ENCODE assay signal across 11 mouse cellular contexts in genomic region chr12:111497076-111497475, GRCm38 (mm10). TPM values are rescaled to one million over a fixed set of nuclear protein-coding genes. Genes with fewer than 3 reads are reported as not detected.
DNase-seq lines count a peak whose midpoint lies in the region; ATAC-seq and TF ChIP-seq lines count a peak whose summit lies in the region.
"Had no signal": no experiment of that assay in that cellular context is flagged by ENCODE, and none has a peak within 500 bp of the region (broad histone marks: within the 10 kb centered on the region; RNA-seq: fewer than 3 reads in every experiment).

No protein-coding gene starts in this region.

- no peak for TF ChIP-seq EP300 in heart, postnatal 0 days (IDR thresholded peaks at IDR 0.05; ENCODE audit: low read depth)

- H3K27ac ChIP-seq in heart, postnatal 0 days (ENCODE audit: low read depth), result no peak overlapping the region
- no peak overlapping the region for H3K27ac ChIP-seq in lung, embryonic 14.5 days (ENCODE audit: low read depth)
- H3K27ac ChIP-seq: embryonic facial prominence, embryonic 12.5 days; limb, embryonic 15.5 days; stomach, embryonic 15.5 days had no signal

- no peak overlapping the region for H3K4me2 ChIP-seq in heart, postnatal 0 days (ENCODE audit: low read depth, low read length)
- no peak overlapping the region for H3K4me2 ChIP-seq in lung, embryonic 14.5 days
- H3K4me2 ChIP-seq: embryonic facial prominence, embryonic 12.5 days; limb, embryonic 15.5 days; stomach, embryonic 15.5 days had no signal

- no peaks in the 10 kb centered on the region for H3K27me3 ChIP-seq in heart, postnatal 0 days (ENCODE audit: control insufficient read depth, insufficient read depth, low read length)
- H3K27me3 ChIP-seq in lung, embryonic 14.5 days (ENCODE audit: insufficient read depth, low read length), result no peaks in the 10 kb centered on the region
- peaks cover 28% of the 10 kb centered on the region for H3K27me3 ChIP-seq in G1E (ENCODE audit: insufficient read depth, low read length)
- H3K27me3 ChIP-seq: embryonic facial prominence, embryonic 12.5 days; limb, embryonic 15.5 days; stomach, embryonic 15.5 days had no signal

- no peak overlapping the region for H3K9ac ChIP-seq in heart, postnatal 0 days (replicated peaks; ENCODE audit: low read depth, low read length)
- H3K9ac ChIP-seq in lung, embryonic 14.5 days, result no peak overlapping the region
- H3K9ac ChIP-seq: embryonic facial prominence, embryonic 12.5 days; limb, embryonic 15.5 days; stomach, embryonic 15.5 days had no signal

- H3K4me1 ChIP-seq in heart, postnatal 0 days (ENCODE audit: control insufficient read depth, insufficient read depth), result no peaks in the 10 kb centered on the region
- no peaks in the 10 kb centered on the region for H3K4me1 ChIP-seq in lung, embryonic 14.5 days (ENCODE audit: insufficient read depth)
- H3K4me1 ChIP-seq in G1E (ENCODE audit: insufficient read depth, low read depth, low read length), result peaks cover 7% of the 10 kb centered on the region
- H3K4me1 ChIP-seq: embryonic facial prominence, embryonic 12.5 days; stomach, embryonic 15.5 days had no signal

- ATAC-seq in heart, postnatal 0 days (ENCODE audit: insufficient read depth, low read depth), result no peak
- no peak for ATAC-seq in lung, embryonic 14.5 days (ENCODE audit: insufficient read depth)
- ATAC-seq in G1E (ENCODE audit: extremely low read depth, insufficient number of reproducible peaks, low FRiP score, poor library complexity, severe bottlenecking), result no peak

- H3K9me3 ChIP-seq in heart, postnatal 0 days (replicated peaks; ENCODE audit: control insufficient read depth, low read length), result no peaks in the 10 kb centered on the region
- no peaks in the 10 kb centered on the region for H3K9me3 ChIP-seq in lung, embryonic 14.5 days (ENCODE audit: low read depth, low read length)
- H3K9me3 ChIP-seq in G1E (replicated peaks), result 0 out of 2 replicates have a peak, but pooled peaks cover 2% of the 10 kb centered on the region
- H3K9me3 ChIP-seq: embryonic facial prominence, embryonic 12.5 days; limb, embryonic 15.5 days; stomach, embryonic 15.5 days had no signal

- WGBS in heart, postnatal 0 days, result 47% methylated on average over 2 of the region's 2 CpGs
- 43% methylated on average over 2 of the region's 2 CpGs for WGBS in lung, embryonic 14.5 days

- no peaks in the 10 kb centered on the region for H3K36me3 ChIP-seq in heart, postnatal 0 days (replicated peaks; ENCODE audit: control insufficient read depth, insufficient read depth, low read length)
- no peaks in the 10 kb centered on the region for H3K36me3 ChIP-seq in lung, embryonic 14.5 days (ENCODE audit: insufficient read depth)
- no peaks in the 10 kb centered on the region for H3K36me3 ChIP-seq in G1E (replicated peaks)
- H3K36me3 ChIP-seq: embryonic facial prominence, embryonic 12.5 days; limb, embryonic 15.5 days; stomach, embryonic 15.5 days had no signal

- TF ChIP-seq CTCF in heart, postnatal 0 days (IDR thresholded peaks at IDR 0.05; ENCODE audit: low read depth), result peak; percentile 22
- peak; percentile 51 for TF ChIP-seq CTCF in lung, embryonic 14.5 days (IDR thresholded peaks at IDR 0.05; ENCODE audit: low read depth)
- peak; percentile 67 for TF ChIP-seq CTCF in G1E (IDR thresholded peaks at IDR 0.05; ENCODE audit: low read depth, low read length)

- no peak for DNase-seq in heart, postnatal 0 days (ENCODE audit: low spot score)
- no peak for DNase-seq in heart, adult 8-10 months (ENCODE audit: low spot score)
- DNase-seq in lung, embryonic 14.5 days, result peak; percentile 24
- DNase-seq in lung, postnatal 10 days, result no peak
- no peak for DNase-seq in G1E (ENCODE audit: low spot score)
- DNase-seq in naive thymus-derived CD4-positive, alpha-beta T cell, adult 2 months (ENCODE audit: low read depth), result peak; percentile 17
- DNase-seq in ovary, postnatal 14 days (ENCODE audit: low spot score), result no peak
- no peak for DNase-seq in frontal cortex, postnatal 25 days (ENCODE audit: low spot score in 2 of 2)

- no peak overlapping the region for H3K4me3 ChIP-seq in heart, postnatal 0 days (ENCODE audit: low read depth, low read length)
- no peak overlapping the region for H3K4me3 ChIP-seq in lung, embryonic 14.5 days (ENCODE audit: low read depth, low read length)
- no peak overlapping the region for H3K4me3 ChIP-seq in G1E (ENCODE audit: low read depth, low read length)
- H3K4me3 ChIP-seq: embryonic facial prominence, embryonic 12.5 days; limb, embryonic 15.5 days; stomach, embryonic 15.5 days had no signal

RNA-seq across cellular contexts. Expression of gene Gm266, which starts 11.5 kb away (rescaled TPM):
- total RNA-seq in heart, postnatal 0 days (2014; rRNA removed; ENCODE audit: low replicate concordance), result 4.0 and 4.3 TPM in 2 replicates
- 0.85 and 1.3 TPM in 2 replicates for polyA plus RNA-seq in heart, postnatal 0 days (2015; fragmentation: Nextera tagmentation; extraction: Ambion mirVana)
- under 1 TPM in 2 of 4 experiments, not detected in 2; 0.22 to 0.35 TPM for total RNA-seq in heart, adult 8-10 months (2022)
- 8.1 and 10.8 TPM in 2 replicates for polyA plus RNA-seq in lung, embryonic 14.5 days (2014; fragmentation: Nextera tagmentation; extraction: Ambion mirVana)
- not detected in 2 replicates for total RNA-seq in G1E (2014; fragmentation: Nextera tagmentation)
- total RNA-seq in G1E (2017), result 0.11 TPM in 1 of 2 replicates, not detected in the other
- polyA plus RNA-seq in G1E (2012), result not detected in 2 replicates

RNA-seq across cellular contexts. Expression of gene Eif5, which starts 40.7 kb away (rescaled TPM):
- total RNA-seq in heart, postnatal 0 days (2014; rRNA removed; ENCODE audit: low replicate concordance), result 153 and 223 TPM in 2 replicates
- polyA plus RNA-seq in heart, postnatal 0 days (2015; fragmentation: Nextera tagmentation; extraction: Ambion mirVana), result 360 and 361 TPM in 2 replicates
- 100 to 1,000 TPM; 155 to 196 (median 171) TPM for total RNA-seq in heart, adult 8-10 months (2022)
- polyA plus RNA-seq in lung, embryonic 14.5 days (2014; fragmentation: Nextera tagmentation; extraction: Ambion mirVana), result 479 and 486 TPM in 2 replicates
- total RNA-seq in G1E (2014; fragmentation: Nextera tagmentation) (512 and 637 TPM in 2 replicates), G1E (2017) (260 and 285 TPM in 2 replicates)
- polyA plus RNA-seq in G1E (2012), result 107 and 121 TPM in 2 replicates

RNA-seq across cellular contexts. Expression of gene Tnfaip2, which starts 54.8 kb away (rescaled TPM):
- 12.5 and 14.8 TPM in 2 replicates for total RNA-seq in heart, postnatal 0 days (2014; rRNA removed; ENCODE audit: low replicate concordance)
- polyA plus RNA-seq in heart, postnatal 0 days (2015; fragmentation: Nextera tagmentation; extraction: Ambion mirVana), result 8.9 and 9.5 TPM in 2 replicates
- total RNA-seq in heart, adult 8-10 months (2022), result 10 to 100 TPM; 25.2 to 49.3 (median 41.6) TPM
- 2.0 and 3.4 TPM in 2 replicates for polyA plus RNA-seq in lung, embryonic 14.5 days (2014; fragmentation: Nextera tagmentation; extraction: Ambion mirVana)
- total RNA-seq in G1E (2014; fragmentation: Nextera tagmentation) (82.1 and 94.7 TPM in 2 replicates), G1E (2017) (83.6 and 101 TPM in 2 replicates)
- polyA plus RNA-seq in G1E (2012), result 66.3 and 123 TPM in 2 replicates

Comparison
In these comparisons a context has a peak if more than half of its experiments do, and no peak if none do; other contexts are left out.
1. DNase-seq: peak in lung, embryonic 14.5 days (single experiment) and naive thymus-derived CD4-positive, alpha-beta T cell, adult 2 months (single experiment); none in heart, postnatal 0 days (single experiment), heart, adult 8-10 months (single experiment), lung, postnatal 10 days (single experiment), G1E (single experiment), ovary, postnatal 14 days (single experiment) and frontal cortex, postnatal 25 days (0 of 2).
2. Peak in every context shown above with its lines, with median percentiles within 50 percentile points of each other: CTCF ChIP-seq.